8 mouse cellular contexts compared by ENCODE assay signal in the genomic region with DNA sequence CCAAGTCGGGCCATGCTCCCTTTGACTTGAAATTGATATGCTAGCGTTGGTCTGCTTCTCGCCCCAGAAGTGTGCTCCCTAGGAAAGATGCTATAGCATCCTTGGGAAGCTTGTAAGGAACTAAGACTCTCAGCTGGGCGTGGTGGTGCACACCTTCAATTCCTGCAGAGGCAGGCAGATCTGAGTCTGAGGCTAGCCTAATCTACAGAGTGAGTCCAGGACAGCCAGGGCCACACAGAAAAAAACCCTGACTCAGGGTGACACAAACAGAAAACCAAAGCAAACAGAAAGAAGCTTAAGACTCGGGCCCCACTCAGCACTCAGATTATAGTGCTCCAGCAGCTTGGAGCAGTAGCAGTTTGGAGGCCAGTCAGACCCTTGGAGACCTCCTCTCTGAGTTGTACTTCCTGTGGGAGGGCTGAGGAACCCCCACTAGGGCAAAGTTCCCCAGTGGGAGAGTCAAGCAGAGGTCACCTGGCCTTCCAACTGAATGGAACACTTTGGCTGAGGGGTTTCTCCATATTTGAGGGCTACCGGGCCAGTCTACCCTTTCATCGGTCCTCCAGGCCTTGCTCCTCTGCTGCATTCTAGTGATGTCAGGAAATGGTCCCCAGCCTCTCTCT. TPM values are rescaled to one million over a fixed set of nuclear protein-coding genes. Genes with fewer than 3 reads are reported as not detected.
DNase-seq lines count a peak whose midpoint lies in the region; ATAC-seq and TF ChIP-seq lines count a peak whose summit lies in the region.

No protein-coding gene starts in this region.

- no peak for ATAC-seq in kidney, postnatal 0 days (replicated peaks; ENCODE audit: low FRiP score, low read depth)
- ATAC-seq in hindbrain, embryonic 14.5 days (ENCODE audit: low FRiP score), result no peak
- ATAC-seq in midbrain, embryonic 13.5 days, result no peak

- H3K9me3 ChIP-seq in kidney, postnatal 0 days (replicated peaks; ENCODE audit: low read length), result no peaks in the 10 kb centered on the region
- H3K9me3 ChIP-seq in hindbrain, embryonic 14.5 days (ENCODE audit: control insufficient read depth, low read length), result no peaks in the 10 kb centered on the region
- H3K9me3 ChIP-seq in midbrain, embryonic 13.5 days, result no peaks in the 10 kb centered on the region

- H3K4me1 ChIP-seq in kidney, postnatal 0 days (replicated peaks; ENCODE audit: insufficient read depth, low read length), result peaks cover 19% of the 10 kb centered on the region
- H3K4me1 ChIP-seq in brown adipose tissue, adult 24 weeks (ENCODE audit: control insufficient read depth, insufficient read depth, insufficient read length, low read length), result peaks cover 32% of the 10 kb centered on the region
- peaks cover 33% of the 10 kb centered on the region; the same call in 1 of the 2 replicates for H3K4me1 ChIP-seq in hindbrain, embryonic 14.5 days (replicated peaks; ENCODE audit: control insufficient read depth, insufficient read depth, low read length)
- H3K4me1 ChIP-seq in midbrain, embryonic 13.5 days (replicated peaks), result peaks cover 25% of the 10 kb centered on the region

- WGBS in kidney, postnatal 0 days, result 54% methylated on average over 7 of the region's 7 CpGs
- 69% methylated on average over 7 of the region's 7 CpGs for WGBS in hindbrain, embryonic 14.5 days
- WGBS in midbrain, embryonic 13.5 days, result 77% methylated on average over 7 of the region's 7 CpGs

- peak overlapping the region; percentile 98 for H3K4me2 ChIP-seq in kidney, postnatal 0 days (ENCODE audit: low read length)
- peak overlapping the region; percentile 99 for H3K4me2 ChIP-seq in hindbrain, embryonic 14.5 days (replicated peaks)
- H3K4me2 ChIP-seq in midbrain, embryonic 13.5 days (replicated peaks), result peak overlapping the region; percentile 81

- no peaks in the 10 kb centered on the region for H3K27me3 ChIP-seq in kidney, postnatal 0 days (ENCODE audit: insufficient read depth, low read length)
- peaks cover 21% of the 10 kb centered on the region; the same call in 1 of the 2 replicates for H3K27me3 ChIP-seq in hindbrain, embryonic 14.5 days (ENCODE audit: control insufficient read depth, insufficient read depth, low read length)
- H3K27me3 ChIP-seq in midbrain, embryonic 13.5 days, result peaks cover 39% of the 10 kb centered on the region

- no peak for TF ChIP-seq CTCF in kidney, postnatal 0 days (IDR thresholded peaks at IDR 0.05; ENCODE audit: low read depth)

- H3K9ac ChIP-seq in kidney, postnatal 0 days (ENCODE audit: low read depth, low read length), result no peak overlapping the region
- peak overlapping the region; percentile 71; the same call in 1 of the 2 replicates for H3K9ac ChIP-seq in hindbrain, embryonic 14.5 days
- H3K9ac ChIP-seq in midbrain, embryonic 13.5 days (replicated peaks), result no peak overlapping the region

- H3K36me3 ChIP-seq in kidney, postnatal 0 days (ENCODE audit: insufficient read depth, low read length), result no peaks in the 10 kb centered on the region
- H3K36me3 ChIP-seq in hindbrain, embryonic 14.5 days (replicated peaks; ENCODE audit: control insufficient read depth, insufficient read depth), result no peaks in the 10 kb centered on the region
- no peaks in the 10 kb centered on the region for H3K36me3 ChIP-seq in midbrain, embryonic 13.5 days

- H3K4me3 ChIP-seq in kidney, postnatal 0 days (replicated peaks; ENCODE audit: low read depth, low read length), result no peak overlapping the region
- H3K4me3 ChIP-seq in brown adipose tissue, adult 24 weeks (ENCODE audit: insufficient read depth, low read depth, low read length), result peak overlapping the region; percentile 75
- no peak overlapping the region for H3K4me3 ChIP-seq in hindbrain, embryonic 14.5 days (replicated peaks; ENCODE audit: low read length)
- peak overlapping the region; percentile 53; the same call in 1 of the 2 replicates for H3K4me3 ChIP-seq in midbrain, embryonic 13.5 days (replicated peaks)

- H3K27ac ChIP-seq in kidney, postnatal 0 days, result no peak overlapping the region
- peak overlapping the region; percentile 42 for H3K27ac ChIP-seq in brown adipose tissue, adult 24 weeks (replicated peaks; ENCODE audit: low read depth, low read length)
- no peak overlapping the region for H3K27ac ChIP-seq in hindbrain, embryonic 14.5 days
- H3K27ac ChIP-seq in midbrain, embryonic 13.5 days, result no peak overlapping the region

- DNase-seq in kidney, postnatal 0 days (ENCODE audit: low spot score), result no peak
- no peak for DNase-seq in kidney, adult 11 months
- no peak for DNase-seq in hindbrain, embryonic 14.5 days (ENCODE audit: low spot score)
- DNase-seq in embryo, embryonic 10.5 days (ENCODE audit: low spot score), result no peak
- DNase-seq in urinary bladder, postnatal 4 days (ENCODE audit: low spot score in 2 of 2), result no peak
- DNase-seq in adrenal gland, postnatal 10 days, result no peak

RNA-seq across cellular contexts. Expression of a gene that starts 1.5 kb away (rescaled TPM):
- polyA plus RNA-seq in kidney, postnatal 0 days (2015; fragmentation: Nextera tagmentation; extraction: Ambion mirVana), result 2.3 and 2.4 TPM in 2 replicates
- polyA plus RNA-seq in brown adipose tissue, adult 24 weeks (2012; ENCODE audit: insufficient read depth, insufficient read length, missing spikeins), result 4.3 and 5.5 TPM in 2 replicates
- 1.8 and 2.2 TPM in 2 replicates for polyA plus RNA-seq in hindbrain, embryonic 14.5 days (2014; fragmentation: Nextera tagmentation; extraction: Ambion mirVana)
- 1.1 and 2.3 TPM in 2 replicates for polyA plus RNA-seq in midbrain, embryonic 13.5 days (2015; fragmentation: Nextera tagmentation; extraction: Ambion mirVana)
- total RNA-seq in adrenal gland, postnatal 10 days (2021), result 10 to 100 TPM; 11.9 to 15.1 TPM

RNA-seq across cellular contexts. Expression of a gene that starts 2.7 kb away (rescaled TPM):
- 0.49 TPM in 1 of 2 replicates, not detected in the other for polyA plus RNA-seq in kidney, postnatal 0 days (2015; fragmentation: Nextera tagmentation; extraction: Ambion mirVana)
- polyA plus RNA-seq in brown adipose tissue, adult 24 weeks (2012; ENCODE audit: insufficient read depth, insufficient read length, missing spikeins), result not detected in 2 replicates
- not detected in 2 replicates for polyA plus RNA-seq in hindbrain, embryonic 14.5 days (2014; fragmentation: Nextera tagmentation; extraction: Ambion mirVana)
- 0.35 TPM in 1 of 2 replicates, not detected in the other for polyA plus RNA-seq in midbrain, embryonic 13.5 days (2015; fragmentation: Nextera tagmentation; extraction: Ambion mirVana)
- total RNA-seq in adrenal gland, postnatal 10 days (2021), result 1 to 10 TPM in 1 of 2 experiments, under 1 TPM in 1; 0.93 to 1.2 TPM

Comparison
In these comparisons a context has a peak if more than half of its experiments do, and no peak if none do; other contexts are left out.
1. H3K4me3 ChIP-seq: peak in brown adipose tissue, adult 24 weeks (single experiment) and midbrain, embryonic 13.5 days (single experiment); none in kidney, postnatal 0 days (single experiment) and hindbrain, embryonic 14.5 days (single experiment).
2. Peak in every context shown above with its lines, with median percentiles within 50 percentile points of each other: H3K4me2 ChIP-seq.